Mouse (Mus musculus): ENCODE measurements around the gene Olfr476.
"Not testable (repeated sequence)": the region's sequence is repeated elsewhere in the genome, so short reads cannot be mapped to it uniquely, and the experiment has no call there.

The Olfr476 gene

DNA sequence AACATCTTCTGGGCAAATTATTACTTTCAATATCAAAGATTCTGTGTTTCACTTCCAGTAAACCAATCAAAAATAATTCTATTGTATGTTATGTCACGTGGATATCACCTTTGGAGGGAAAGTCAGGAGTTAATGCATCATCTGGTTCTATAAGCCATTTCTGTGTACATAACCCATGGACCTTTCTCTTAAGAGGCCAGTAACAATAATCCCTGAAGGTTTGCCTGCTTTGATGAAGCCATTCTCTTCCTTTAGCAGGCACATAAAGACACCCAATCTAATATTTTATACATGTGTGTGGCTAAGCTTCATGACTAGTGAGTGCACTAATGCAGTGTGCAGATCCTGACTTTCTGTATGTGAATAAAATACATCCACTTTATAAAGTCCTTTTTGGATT is at the start of gene Olfr476:
Olfr476 (plus strand) TSS at position 301 of the 400 bp plus-strand sequence.
- DNase-seq (ENCODE audit: inconsistent age in 2 of 2, low spot score in 1 of 2), result no peak

DNA sequence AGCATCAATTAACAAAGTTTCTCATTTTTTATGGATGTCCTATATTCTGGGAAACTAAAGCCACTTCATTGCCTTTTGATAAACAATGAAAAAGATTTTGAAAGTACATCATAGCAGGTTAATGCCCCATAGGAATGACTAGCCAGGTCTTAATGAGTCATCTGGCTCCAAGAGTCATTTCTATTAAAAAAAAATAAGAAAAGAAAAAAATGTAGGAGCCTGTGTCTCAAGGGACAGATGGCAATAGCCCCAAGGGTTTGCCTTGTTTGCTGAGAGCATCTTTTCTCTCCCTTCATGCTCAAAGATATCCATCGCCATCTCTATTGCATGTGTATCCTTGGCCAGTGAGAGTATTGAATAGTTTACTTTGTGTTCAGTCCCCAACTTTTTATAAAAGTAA is 34.5 kb upstream of the Olfr476 start, which contains the start of gene Olfr473:
Olfr473 (plus strand) TSS at position 301 of the 400 bp plus-strand sequence.
- no peak for DNase-seq (ENCODE audit: inconsistent age in 2 of 2, low spot score in 1 of 2)

DNA sequence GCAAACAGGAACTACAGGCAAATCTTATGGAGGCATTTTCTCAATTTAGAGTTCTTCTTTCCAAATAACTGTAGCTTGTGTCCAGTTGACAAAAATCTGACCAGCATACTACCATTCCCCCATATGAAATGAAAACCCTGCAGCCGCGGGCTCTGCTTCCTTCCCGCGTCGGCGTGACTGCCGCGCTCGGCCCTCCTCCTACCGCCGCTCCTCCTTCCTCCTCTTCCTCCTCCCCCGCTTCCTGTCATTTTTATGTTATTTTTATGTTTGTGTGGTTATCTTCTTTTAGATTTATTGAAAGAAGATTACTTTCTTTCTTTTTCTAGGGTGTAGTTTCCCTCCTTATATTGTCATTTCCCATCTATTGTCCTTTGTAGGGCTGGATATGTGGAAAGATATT is 12.1 kb upstream of the Olfr476 start:
- not testable (repeated sequence) for DNase-seq (ENCODE audit: inconsistent age in 2 of 2, low spot score in 1 of 2)

DNA sequence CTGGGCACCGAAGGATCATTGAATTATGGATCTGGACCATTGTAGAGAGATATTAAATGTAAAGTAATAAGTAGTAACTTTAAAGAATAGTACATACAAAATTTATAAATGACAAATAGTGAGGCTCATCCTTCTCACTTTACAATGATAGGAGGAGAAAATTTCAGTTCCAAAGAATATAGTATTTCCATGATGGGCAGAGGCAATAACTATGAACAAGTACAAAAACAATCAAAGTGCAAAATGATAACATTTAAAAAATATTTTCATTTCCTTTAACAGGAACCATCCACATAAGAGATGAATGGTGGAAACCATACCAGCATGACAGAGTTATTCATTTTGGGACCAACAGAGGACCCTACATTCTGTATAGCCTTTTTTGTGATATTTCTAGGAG is 10.3 kb upstream of the Olfr476 start, which contains the start of gene Olfr474:
Olfr474 (plus strand) TSS at position 301 of the 400 bp plus-strand sequence.
- DNase-seq (ENCODE audit: inconsistent age in 2 of 2, low spot score in 1 of 2), result no peak

DNA sequence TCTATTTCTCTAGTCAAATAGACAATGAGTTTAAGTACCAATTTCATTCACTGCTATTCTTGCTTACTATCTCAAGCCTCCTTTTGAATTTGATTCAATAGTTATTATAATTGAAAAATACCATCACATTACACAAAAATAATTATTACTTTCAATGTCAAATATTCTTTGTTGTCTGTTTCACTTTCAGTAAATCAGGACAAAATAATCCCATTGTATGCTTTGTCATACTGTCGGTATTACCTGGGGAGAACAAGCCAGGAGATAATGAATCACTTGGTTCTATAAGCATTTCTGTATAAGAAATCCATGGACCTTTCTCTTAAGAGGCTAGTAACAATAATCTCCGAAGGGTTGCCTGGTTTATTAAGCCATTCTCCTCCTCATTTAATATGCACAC is 21.8 kb downstream of the Olfr476 start, which contains the start of gene Olfr477:
Olfr477 (plus strand) TSS at position 301 of the 400 bp plus-strand sequence.
- no peak for DNase-seq (ENCODE audit: inconsistent age in 2 of 2, low spot score in 1 of 2)

- DNase-seq (ENCODE audit: inconsistent age in 2 of 2, low spot score in 1 of 2), result not testable (repeated sequence)
Measured at GRCm38 (mm10) chr7:108014256-108014655, 49.7 kb downstream of the Olfr476 start.

All from adrenal gland, adult (tissue).